Mouse (Mus musculus) E14TG2a.4 (cell line): ENCODE measurements at regions not wholly inside any gene's neighbourhood (a gene's known extent, or its start where the extent isn't known, plus 50 kb on each side); places are given as distances from the start of the nearest gene placed in this dataset.

Experiments
- CTCF ChIP-seq: conservative IDR thresholded peaks from 2 replicates; pipeline ENCODE4 v1.5.1; 2014; ENCODE audit warnings: low read length
- NANOG ChIP-seq: IDR thresholded peaks from 2 replicates; pipeline ENCODE4 v1.6.1; 2014; ENCODE audit warnings: borderline replicate concordance, low read length, mixed read lengths
- POU5F1 ChIP-seq: IDR thresholded peaks from 2 replicates; pipeline ENCODE4 v1.6.1; 2014; ENCODE audit warnings: low read length, borderline replicate concordance

- TF ChIP-seq CTCF (no peak), POU5F1 (no peak), NANOG (no peak)
These were observed 115.7 kb downstream of the Olig3 start for GRCm38 (mm10) chr10:19472066-19472465.
